Mouse (Mus musculus): ENCODE data around the gene Mboat2.

- TF ChIP-seq CTCF (IDR thresholded peaks at IDR 0.05; ENCODE audit: control insufficient read depth, insufficient read depth, insufficient replicate concordance, low read depth, low read length) (no peak), POLR2A (IDR thresholded peaks at IDR 0.05; ENCODE audit: control insufficient read depth, low read depth, low read length) (no peak)
These were observed at the start of gene Mboat2 for GRCm38 (mm10) chr12:24830766-24831152.
